Mouse (Mus musculus) liver, adult (tissue): ENCODE results near the gene Fam131c.

Experiments used
- GATA4 ChIP-seq: IDR thresholded peaks from 2 replicates; pipeline ENCODE4 v1.6.1; 2014; ENCODE audit warnings: mild to moderate bottlenecking, low read length; ENCODE audit not compliant: insufficient replicate concordance

Fam131c gene

DNA sequence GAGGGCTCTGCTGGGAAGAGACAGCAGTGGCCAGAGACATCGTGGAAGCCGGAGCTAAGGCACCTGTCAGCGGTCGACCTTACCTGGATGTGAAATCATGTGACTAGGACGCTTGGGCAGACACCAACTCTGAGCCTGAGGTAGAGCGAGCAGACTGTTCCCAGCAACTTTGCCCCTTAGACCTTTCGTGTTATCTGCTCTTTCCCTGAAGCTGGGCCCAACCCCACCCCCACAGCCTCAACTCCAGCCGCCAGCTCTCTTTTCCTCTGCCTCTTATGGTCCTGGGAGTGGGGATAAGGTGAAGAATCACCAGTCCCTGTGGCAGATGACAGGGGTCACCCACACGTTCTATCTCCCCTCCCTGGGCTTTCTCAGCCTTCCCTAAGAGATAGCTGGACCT, 52.9 kb downstream of the Fam131c start:
- TF ChIP-seq GATA4: no peak

- TF ChIP-seq GATA4: no peak
Measured at GRCm38 (mm10) chr4:141421423-141421822, 53.4 kb downstream of the Fam131c start.

- no peak for TF ChIP-seq GATA4
Measured at GRCm38 (mm10) chr4:141422841-141423240, 54.8 kb downstream of the Fam131c start.

DNA sequence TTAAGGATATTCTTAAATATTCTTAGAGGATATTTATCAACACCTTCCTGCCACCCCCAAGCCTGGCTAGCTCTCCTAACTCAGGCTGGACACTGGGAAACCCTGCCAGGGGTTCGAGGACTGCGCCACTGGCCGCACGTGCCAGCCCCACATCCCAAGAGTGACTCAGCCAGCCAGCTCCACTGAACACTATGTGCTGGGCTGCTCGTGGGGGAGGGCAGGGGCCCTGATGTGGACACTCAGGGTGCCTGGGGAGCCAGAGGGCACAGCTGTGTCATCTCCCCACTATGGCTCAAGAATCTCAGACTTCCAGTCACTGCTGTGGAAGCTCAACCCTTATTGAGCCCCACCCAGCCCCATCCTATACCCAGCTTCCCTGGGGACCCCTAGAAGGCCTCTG, 55.3 kb downstream of the Fam131c start:
- TF ChIP-seq GATA4: no peak

DNA sequence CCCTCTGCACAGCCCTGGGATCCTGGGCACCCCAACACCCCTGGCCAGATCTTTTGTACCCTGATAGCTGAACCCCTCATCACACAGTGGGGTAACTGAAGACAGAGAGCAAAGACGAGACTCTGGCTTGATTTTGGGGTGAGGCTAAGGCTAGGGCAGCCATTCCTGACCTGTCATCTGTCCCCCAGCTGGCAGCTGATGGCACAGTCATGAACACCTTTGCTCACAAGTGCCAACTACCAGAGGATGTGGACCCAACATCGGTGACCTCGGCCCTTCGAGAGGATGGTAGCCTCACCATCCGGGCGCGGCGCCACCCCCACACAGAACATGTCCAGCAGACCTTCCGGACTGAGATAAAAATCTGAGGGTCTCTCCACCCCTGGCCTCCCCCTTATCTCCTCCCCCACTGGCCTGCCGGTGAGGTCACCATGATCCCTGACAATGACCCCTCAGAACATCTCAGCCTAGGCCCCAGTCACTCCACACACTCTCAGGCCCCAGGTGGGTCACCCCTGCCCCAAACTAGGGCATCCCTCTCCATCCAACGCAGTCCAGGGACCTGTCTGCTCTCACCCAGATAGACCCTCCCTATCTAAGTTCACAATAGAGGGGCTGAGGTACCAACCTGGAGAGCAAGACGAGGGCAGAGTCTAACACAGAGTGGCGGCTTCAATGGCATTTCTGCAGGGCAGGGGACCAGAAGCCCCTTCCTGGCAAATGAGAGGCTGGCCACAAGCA, 55.8 kb downstream of the Fam131c start:
- TF ChIP-seq GATA4: no peak

DNA sequence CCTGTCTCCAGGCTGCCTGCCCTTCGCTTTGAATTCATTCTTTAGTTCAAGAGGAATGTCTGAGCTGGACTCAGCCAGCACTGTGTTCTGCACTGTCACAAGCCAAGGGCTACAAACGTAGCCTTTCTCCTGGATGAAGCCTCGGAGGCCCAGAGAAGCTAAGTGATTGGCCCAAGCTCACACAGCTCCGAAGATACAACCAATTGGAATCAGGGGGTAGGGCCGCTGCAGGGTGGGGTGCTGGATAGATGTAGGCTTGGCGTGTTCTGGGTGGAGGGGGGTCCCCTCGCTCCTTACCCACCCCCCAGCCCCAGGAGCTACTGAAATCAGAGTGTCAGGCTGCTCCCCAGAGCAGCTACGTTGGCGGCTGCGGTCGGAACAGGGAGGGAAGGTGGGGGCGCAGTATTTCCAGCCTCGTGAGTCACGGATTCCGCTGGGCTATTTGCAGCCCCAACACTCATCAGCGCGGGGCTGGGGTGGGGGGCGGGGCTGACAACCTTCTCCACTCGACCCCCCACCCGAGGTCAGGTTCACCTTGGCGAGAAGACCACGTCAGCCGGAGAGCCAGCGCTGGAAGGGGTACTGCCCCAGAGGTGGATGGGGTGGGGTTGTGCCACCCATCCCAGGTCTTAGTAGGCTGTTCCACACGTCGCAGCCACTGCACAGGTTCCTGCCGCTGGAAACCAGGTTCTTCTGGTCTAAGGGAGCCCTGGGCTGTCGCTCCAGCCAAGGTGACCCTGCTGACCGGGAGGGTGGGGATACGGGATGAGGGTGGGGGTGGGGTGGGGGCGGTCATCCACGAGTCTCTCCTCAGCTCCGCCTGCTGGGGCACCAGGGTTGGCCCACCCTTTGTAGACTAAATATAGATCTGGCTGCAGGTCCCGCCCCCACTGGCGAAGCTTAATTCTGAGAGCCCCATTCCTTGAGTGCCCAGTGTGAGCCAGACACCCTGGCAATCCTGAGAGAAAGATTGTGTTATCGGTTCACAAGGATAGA, 57.8 kb downstream of the Fam131c start:
- TF ChIP-seq GATA4: no peak

- no peak for TF ChIP-seq GATA4
Measured at GRCm38 (mm10) chr4:141426796-141427745, 59.1 kb downstream of the Fam131c start.

DNA sequence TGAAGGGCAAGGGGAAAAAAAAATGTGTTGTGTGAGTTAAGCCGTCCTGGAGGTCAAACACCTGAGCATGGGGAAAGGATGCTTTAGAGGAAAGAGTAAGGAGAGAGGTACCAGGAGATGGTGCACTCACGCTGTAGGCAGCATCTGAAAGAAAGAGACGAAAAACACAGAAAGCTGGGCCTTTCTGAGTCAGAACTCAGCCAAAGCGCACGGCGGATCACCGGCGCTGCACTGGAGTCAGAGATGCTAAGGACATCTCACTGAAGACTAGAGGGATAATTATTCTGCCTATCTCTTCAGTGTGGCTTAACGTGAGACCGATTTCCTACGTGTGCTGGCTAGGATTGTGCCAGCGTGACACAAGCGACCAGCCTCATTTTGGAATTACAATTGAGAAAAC, 59.9 kb downstream of the Fam131c start:
- TF ChIP-seq GATA4: no peak

DNA sequence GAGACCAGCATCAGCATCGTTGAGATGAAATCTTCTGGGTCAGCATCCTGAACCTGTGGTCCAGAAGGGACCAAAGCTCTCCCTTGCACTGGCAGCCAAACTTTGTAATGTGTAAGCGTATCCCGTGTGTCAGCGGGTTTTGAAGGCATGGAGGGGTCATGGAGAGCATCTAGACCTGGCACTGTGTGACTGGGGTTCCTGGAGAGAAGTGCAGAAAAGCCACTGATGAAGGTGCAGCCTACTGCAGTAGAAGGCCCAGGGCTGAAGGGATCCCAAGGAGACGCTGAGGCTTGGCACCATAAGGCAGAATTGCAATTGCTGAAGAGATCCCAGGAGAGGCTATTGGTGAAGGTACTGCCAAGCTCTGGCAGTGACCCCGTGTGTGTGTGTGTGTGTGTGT, 61.4 kb downstream of the Fam131c start:
- TF ChIP-seq GATA4: no peak

- TF ChIP-seq GATA4: no peak
Measured at GRCm38 (mm10) chr4:141429847-141430246, 61.8 kb downstream of the Fam131c start.

GRCm38 (mm10) chr4:141430997-141431396, 63.0 kb downstream of the Fam131c start:
- no peak for TF ChIP-seq GATA4

GRCm38 (mm10) chr4:141432666-141433065, 64.6 kb downstream of the Fam131c start:
- TF ChIP-seq GATA4: no peak

GRCm38 (mm10) chr4:141433191-141433590, 65.2 kb downstream of the Fam131c start:
- no peak for TF ChIP-seq GATA4
